Mouse (Mus musculus): ENCODE measurements around the gene Tanc1. TPM values are rescaled to one million over a fixed set of nuclear protein-coding genes. Genes with fewer than 3 reads are reported as not detected.
A peak's percentile ranks its signal among the peaks of the same experiment; 100 is the strongest.

The Tanc1 gene
- polyA plus RNA-seq, 1 experiment from 2014 or later = 27.3 TPM

DNA sequence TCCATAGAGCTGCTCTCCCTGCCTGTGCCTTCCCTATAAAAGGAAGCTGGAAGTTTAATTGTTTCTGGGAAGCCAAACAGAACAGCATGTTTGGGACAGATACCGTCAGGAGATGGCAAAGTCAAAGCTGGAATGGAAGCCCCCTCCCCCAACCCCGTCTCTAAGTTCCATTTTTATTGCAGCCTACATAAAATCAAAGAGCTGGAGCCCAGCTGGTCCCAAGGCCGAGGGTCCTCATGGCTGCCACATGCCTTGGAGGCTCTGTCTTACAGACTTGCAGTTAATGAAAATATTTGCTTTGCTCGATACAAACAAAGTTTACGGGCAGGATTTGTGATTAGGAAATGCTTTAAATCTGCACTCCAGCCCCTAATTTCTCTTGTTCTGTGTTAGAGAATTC lies 109.9 kb downstream of the Tanc1 start:
- WGBS = 51% methylated on average over 5 of the region's 5 CpGs
- no peaks in the 10 kb centered on the region for H3K9me3 ChIP-seq (replicated peaks; ENCODE audit: control insufficient read depth, low read length)
- no peak overlapping the region for H3K4me3 ChIP-seq (ENCODE audit: low read length)
- no peak overlapping the region for H3K4me2 ChIP-seq (ENCODE audit: low read depth, low read length)
- H3K4me1 ChIP-seq (ENCODE audit: control insufficient read depth, insufficient read depth, low read length) = peaks cover 30% of the 10 kb centered on the region
- ATAC-seq (replicated peaks; ENCODE audit: extremely low read depth, insufficient read depth, low FRiP score) = no peak
- peak overlapping the region; percentile 23 for H3K27ac ChIP-seq (ENCODE audit: low read length)
- H3K36me3 ChIP-seq (ENCODE audit: control insufficient read depth, insufficient read depth) = peaks cover 10% of the 10 kb centered on the region
- no peaks in the 10 kb centered on the region for H3K27me3 ChIP-seq (ENCODE audit: control insufficient read depth, insufficient read depth, low read length)
- H3K9ac ChIP-seq (ENCODE audit: low read length) = no peak overlapping the region

GRCm38 (mm10) chr2:59723311-59723710 lies 111.5 kb downstream of the Tanc1 start:
- Histone ChIP-seq H3K9me3 (replicated peaks; ENCODE audit: control insufficient read depth, low read length) (no peaks in the 10 kb centered on the region), H3K4me3 (ENCODE audit: low read length) (no peak overlapping the region), H3K27me3 (ENCODE audit: control insufficient read depth, insufficient read depth, low read length) (no peaks in the 10 kb centered on the region), H3K9ac (ENCODE audit: low read length) (no peak overlapping the region), H3K27ac (ENCODE audit: low read length) (no peak overlapping the region), H3K36me3 (ENCODE audit: control insufficient read depth, insufficient read depth) (peaks cover 10% of the 10 kb centered on the region), H3K4me1 (ENCODE audit: control insufficient read depth, insufficient read depth, low read length) (peaks cover 25% of the 10 kb centered on the region), H3K4me2 (ENCODE audit: low read depth, low read length) (no peak overlapping the region)
- 83% methylated on average over 5 of the region's 5 CpGs for WGBS
- no peak for ATAC-seq (replicated peaks; ENCODE audit: extremely low read depth, insufficient read depth, low FRiP score)

- Histone ChIP-seq H3K9me3 (replicated peaks; ENCODE audit: control insufficient read depth, low read length) (no peaks in the 10 kb centered on the region), H3K4me3 (ENCODE audit: low read length) (no peak overlapping the region), H3K27me3 (ENCODE audit: control insufficient read depth, insufficient read depth, low read length) (no peaks in the 10 kb centered on the region), H3K9ac (ENCODE audit: low read length) (no peak overlapping the region), H3K4me2 (ENCODE audit: low read depth, low read length) (no peak overlapping the region), H3K27ac (ENCODE audit: low read length) (no peak overlapping the region), H3K4me1 (ENCODE audit: control insufficient read depth, insufficient read depth, low read length) (peaks cover 20% of the 10 kb centered on the region), H3K36me3 (ENCODE audit: control insufficient read depth, insufficient read depth) (peaks cover 13% of the 10 kb centered on the region)
- no peak for ATAC-seq (replicated peaks; ENCODE audit: extremely low read depth, insufficient read depth, low FRiP score)
- WGBS = 81% methylated on average over 14 of the region's 14 CpGs
Observed at GRCm38 (mm10) chr2:59725518-59726185, 113.8 kb downstream of the Tanc1 start.

DNA sequence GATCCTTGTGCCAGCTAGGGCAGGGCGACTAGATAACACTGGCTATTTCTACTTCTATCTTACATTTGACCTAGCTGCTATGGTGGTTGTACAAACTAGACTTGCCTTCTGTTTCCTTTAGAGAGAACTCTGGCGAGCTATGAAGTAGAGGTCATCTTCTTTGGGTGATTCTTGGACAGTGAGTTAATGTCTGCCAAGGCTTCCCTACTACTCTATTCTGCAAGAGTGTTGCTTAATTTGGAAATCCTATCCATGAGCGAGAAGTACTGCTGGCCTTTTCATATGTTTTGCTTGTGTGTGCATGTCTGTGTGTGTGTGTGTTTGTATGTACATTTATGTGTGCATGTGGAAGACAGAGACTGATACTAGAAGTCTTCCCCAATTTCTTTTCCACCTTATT lies 120.0 kb downstream of the Tanc1 start:
- H3K9ac ChIP-seq (ENCODE audit: low read length) = no peak overlapping the region
- no peak for ATAC-seq (replicated peaks; ENCODE audit: extremely low read depth, insufficient read depth, low FRiP score)
- no peaks in the 10 kb centered on the region for H3K27me3 ChIP-seq (ENCODE audit: control insufficient read depth, insufficient read depth, low read length)
- 82% methylated on average over 3 of the region's 3 CpGs for WGBS
- H3K4me3 ChIP-seq (ENCODE audit: low read length) = no peak overlapping the region
- H3K27ac ChIP-seq (ENCODE audit: low read length) = no peak overlapping the region
- peaks cover 7% of the 10 kb centered on the region; the same call in 1 of the 2 replicates for H3K4me1 ChIP-seq (ENCODE audit: control insufficient read depth, insufficient read depth, low read length)
- H3K4me2 ChIP-seq (ENCODE audit: low read depth, low read length) = no peak overlapping the region
- no peaks in the 10 kb centered on the region for H3K9me3 ChIP-seq (replicated peaks; ENCODE audit: control insufficient read depth, low read length)
- H3K36me3 ChIP-seq (ENCODE audit: control insufficient read depth, insufficient read depth) = peaks cover 2% of the 10 kb centered on the region

GRCm38 (mm10) chr2:59733410-59733809 lies 121.6 kb downstream of the Tanc1 start:
- no peak overlapping the region for H3K27ac ChIP-seq (ENCODE audit: low read length)
- ATAC-seq (replicated peaks; ENCODE audit: extremely low read depth, insufficient read depth, low FRiP score) = no peak

DNA sequence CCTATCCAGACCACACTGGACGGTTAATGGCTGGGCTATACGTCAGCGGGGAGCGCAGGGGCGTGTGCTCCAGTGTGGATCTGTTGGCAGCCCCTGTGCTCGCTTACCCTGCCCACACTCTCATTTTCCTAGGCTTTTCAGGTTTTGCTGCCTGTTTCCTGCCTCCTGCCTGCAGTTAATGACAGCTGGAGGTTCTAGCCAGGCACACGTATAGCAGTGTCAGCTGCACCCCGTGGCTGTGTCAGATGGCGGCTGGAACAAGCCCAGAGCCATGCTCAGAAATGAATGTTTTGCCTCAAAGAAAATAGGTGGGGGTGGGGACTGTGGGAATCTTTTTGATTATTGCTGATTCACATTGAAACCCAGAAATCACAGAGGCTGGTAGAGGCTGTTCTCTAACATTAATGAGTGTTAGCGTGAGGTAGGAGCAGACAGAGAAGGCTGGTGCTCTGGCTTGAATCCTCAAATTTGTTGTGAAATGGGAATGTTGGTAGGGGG lies 124.6 kb downstream of the Tanc1 start:
- ATAC-seq (replicated peaks; ENCODE audit: extremely low read depth, insufficient read depth, low FRiP score) = no peak
- 65% methylated on average over 10 of the region's 10 CpGs for WGBS
- Histone ChIP-seq H3K4me3 (ENCODE audit: low read length) (no peak overlapping the region), H3K36me3 (ENCODE audit: control insufficient read depth, insufficient read depth) (no peaks in the 10 kb centered on the region), H3K4me2 (ENCODE audit: low read depth, low read length) (no peak overlapping the region), H3K9me3 (replicated peaks; ENCODE audit: control insufficient read depth, low read length) (no peaks in the 10 kb centered on the region), H3K27ac (ENCODE audit: low read length) (no peak overlapping the region), H3K27me3 (ENCODE audit: control insufficient read depth, insufficient read depth, low read length) (no peaks in the 10 kb centered on the region), H3K9ac (ENCODE audit: low read length) (no peak overlapping the region), H3K4me1 (ENCODE audit: control insufficient read depth, insufficient read depth, low read length) (peaks cover 12% of the 10 kb centered on the region)

More at GRCm38 (mm10) chr2:59733410-59733809, 121.6 kb downstream of the Tanc1 start:
- Histone ChIP-seq H3K27me3 (ENCODE audit: control insufficient read depth, insufficient read depth, low read length) (no peaks in the 10 kb centered on the region), H3K9me3 (replicated peaks; ENCODE audit: control insufficient read depth, low read length) (no peaks in the 10 kb centered on the region), H3K4me3 (ENCODE audit: low read length) (no peak overlapping the region), H3K4me2 (ENCODE audit: low read depth, low read length) (no peak overlapping the region), H3K4me1 (ENCODE audit: control insufficient read depth, insufficient read depth, low read length) (peaks cover 8% of the 10 kb centered on the region), H3K36me3 (ENCODE audit: control insufficient read depth, insufficient read depth) (peaks cover 2% of the 10 kb centered on the region), H3K9ac (ENCODE audit: low read length) (no peak overlapping the region)
- WGBS = 76% methylated on average over 5 of the region's 5 CpGs

GRCm38 (mm10) chr2:59737368-59737767 lies 125.5 kb downstream of the Tanc1 start:
- Histone ChIP-seq H3K36me3 (ENCODE audit: control insufficient read depth, insufficient read depth) (no peaks in the 10 kb centered on the region), H3K27ac (ENCODE audit: low read length) (no peak overlapping the region), H3K4me3 (ENCODE audit: low read length) (no peak overlapping the region), H3K9me3 (replicated peaks; ENCODE audit: control insufficient read depth, low read length) (no peaks in the 10 kb centered on the region), H3K9ac (ENCODE audit: low read length) (no peak overlapping the region), H3K4me1 (ENCODE audit: control insufficient read depth, insufficient read depth, low read length) (peaks cover 18% of the 10 kb centered on the region), H3K4me2 (ENCODE audit: low read depth, low read length) (no peak overlapping the region), H3K27me3 (ENCODE audit: control insufficient read depth, insufficient read depth, low read length) (no peaks in the 10 kb centered on the region)
- ATAC-seq (replicated peaks; ENCODE audit: extremely low read depth, insufficient read depth, low FRiP score) = no peak
- WGBS = 87% methylated on average over 6 of the region's 6 CpGs

DNA sequence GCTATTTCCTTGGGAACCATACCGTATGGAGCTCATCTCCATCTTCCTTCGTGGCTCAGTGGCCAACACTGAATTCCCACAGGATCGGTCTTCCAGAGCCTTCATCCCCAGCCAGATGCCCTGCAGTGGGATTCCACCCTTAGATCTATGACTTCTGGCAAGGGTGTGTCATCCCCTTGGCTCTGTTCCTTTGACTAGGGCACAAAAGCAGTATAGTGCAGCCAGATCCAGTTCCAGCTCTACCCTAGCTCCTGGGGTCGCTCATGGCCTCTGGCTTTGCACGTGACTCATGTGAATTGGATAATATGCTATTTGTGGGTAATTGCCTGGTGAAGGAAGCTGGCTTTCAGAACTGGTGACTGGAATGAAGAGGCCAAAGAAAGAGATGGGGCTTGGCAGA lies 126.5 kb downstream of the Tanc1 start:
- 71% methylated on average over 5 of the region's 5 CpGs for WGBS

DNA sequence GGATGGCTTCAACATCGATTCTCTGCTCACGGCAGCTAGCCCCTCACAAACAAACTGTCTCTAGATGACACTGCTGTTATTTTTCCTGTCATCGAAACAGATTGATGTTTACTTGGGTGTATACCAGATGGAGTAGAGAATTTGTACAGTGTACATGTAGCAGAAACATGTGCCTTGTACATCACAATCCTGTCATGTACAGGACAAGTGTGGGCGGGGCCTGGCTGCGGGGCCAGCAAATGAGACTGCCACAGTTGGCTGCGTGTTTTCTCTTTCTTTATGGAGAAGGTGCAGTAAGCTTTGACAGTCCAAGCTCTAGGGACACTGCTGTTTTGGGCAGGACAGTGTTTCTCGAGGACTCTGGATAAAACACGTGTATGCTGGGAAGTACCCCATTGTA lies 127.2 kb downstream of the Tanc1 start:
- H3K9me3 ChIP-seq (replicated peaks; ENCODE audit: control insufficient read depth, low read length) = no peaks in the 10 kb centered on the region
- WGBS = 77% methylated on average over 8 of the region's 8 CpGs
- no peak overlapping the region for H3K4me2 ChIP-seq (ENCODE audit: low read depth, low read length)
- no peaks in the 10 kb centered on the region for H3K36me3 ChIP-seq (ENCODE audit: control insufficient read depth, insufficient read depth)
- H3K27me3 ChIP-seq (ENCODE audit: control insufficient read depth, insufficient read depth, low read length) = no peaks in the 10 kb centered on the region
- no peak overlapping the region for H3K9ac ChIP-seq (ENCODE audit: low read length)
- H3K4me3 ChIP-seq (ENCODE audit: low read length) = no peak overlapping the region
- no peak overlapping the region for H3K27ac ChIP-seq (ENCODE audit: low read length)
- ATAC-seq (replicated peaks; ENCODE audit: extremely low read depth, insufficient read depth, low FRiP score) = no peak
- peaks cover 21% of the 10 kb centered on the region for H3K4me1 ChIP-seq (ENCODE audit: control insufficient read depth, insufficient read depth, low read length)

More for the DNA sequence above, 126.5 kb downstream of the Tanc1 start:
- H3K9ac ChIP-seq (ENCODE audit: low read length) = no peak overlapping the region
- H3K27me3 ChIP-seq (ENCODE audit: control insufficient read depth, insufficient read depth, low read length) = no peaks in the 10 kb centered on the region
- H3K9me3 ChIP-seq (replicated peaks; ENCODE audit: control insufficient read depth, low read length) = no peaks in the 10 kb centered on the region
- H3K36me3 ChIP-seq (ENCODE audit: control insufficient read depth, insufficient read depth) = no peaks in the 10 kb centered on the region
- H3K4me2 ChIP-seq (ENCODE audit: low read depth, low read length) = no peak overlapping the region
- no peak overlapping the region for H3K4me3 ChIP-seq (ENCODE audit: low read length)
- H3K4me1 ChIP-seq (ENCODE audit: control insufficient read depth, insufficient read depth, low read length) = peaks cover 21% of the 10 kb centered on the region
- ATAC-seq (replicated peaks; ENCODE audit: extremely low read depth, insufficient read depth, low FRiP score) = no peak
- no peak overlapping the region for H3K27ac ChIP-seq (ENCODE audit: low read length)

Measured in heart, embryonic 16.5 days (tissue).